Mouse (Mus musculus): ENCODE results near the gene Olfr322. TPM values are rescaled to one million over a fixed set of nuclear protein-coding genes. Genes with fewer than 3 reads are reported as not detected.
A peak's percentile ranks its signal among the peaks of the same experiment; 100 is the strongest.

Gene Olfr322
- polyA plus RNA-seq (2016; fragmentation: Nextera tagmentation; extraction: Ambion mirVana): not detected in 2 replicates

- no peaks in the 10 kb centered on the region for H3K36me3 ChIP-seq (replicated peaks)
- WGBS: 90% methylated on average over 4 of the region's 4 CpGs
- H3K4me1 ChIP-seq: no peaks in the 10 kb centered on the region
- no peak within 1 kb of the TSS for H3K4me3 ChIP-seq (replicated peaks)
- H3K27me3 ChIP-seq: no peaks in the 10 kb centered on the region
- H3K9me3 ChIP-seq: no peaks in the 10 kb centered on the region
- H3K4me2 ChIP-seq: no peak within 1 kb of the TSS
- H3K9ac ChIP-seq: no peak within 1 kb of the TSS
- ATAC-seq (ENCODE audit: low FRiP score): no peak
- no peak within 1 kb of the TSS for H3K27ac ChIP-seq
Measured at GRCm38 (mm10) chr11:58658596-58658995, at the start of gene Olfr322. Gene Olfr322, plus strand, starts transcription at chr11:58658782.

- no peaks in the 10 kb centered on the region for H3K4me1 ChIP-seq
- WGBS: 85% methylated on average over 3 of the region's 3 CpGs
- no peak for ATAC-seq (ENCODE audit: low FRiP score)
- 0 out of 2 replicates have a peak, but pooled peaks cover 5% of the 10 kb centered on the region for H3K27me3 ChIP-seq
- H3K4me2 ChIP-seq: no peak overlapping the region
- no peak overlapping the region for H3K27ac ChIP-seq
- no peak overlapping the region for H3K4me3 ChIP-seq (replicated peaks)
- H3K9me3 ChIP-seq: no peaks in the 10 kb centered on the region
- no peak overlapping the region for H3K9ac ChIP-seq
- H3K36me3 ChIP-seq (replicated peaks): no peaks in the 10 kb centered on the region
Measured at GRCm38 (mm10) chr11:58613359-58613758, 45.2 kb upstream of the Olfr322 start.

GRCm38 (mm10) chr11:58614526-58614925 is 44.1 kb upstream of the Olfr322 start:
- H3K27ac ChIP-seq: no peak overlapping the region
- 0 out of 2 replicates have a peak, but pooled peaks cover 5% of the 10 kb centered on the region for H3K27me3 ChIP-seq
- no peaks in the 10 kb centered on the region for H3K4me1 ChIP-seq
- no peak for ATAC-seq (ENCODE audit: low FRiP score)
- H3K4me2 ChIP-seq: no peak overlapping the region
- H3K9ac ChIP-seq: no peak overlapping the region
- H3K36me3 ChIP-seq (replicated peaks): no peaks in the 10 kb centered on the region
- no peak overlapping the region for H3K4me3 ChIP-seq (replicated peaks)
- no peaks in the 10 kb centered on the region for H3K9me3 ChIP-seq

- no peaks in the 10 kb centered on the region for H3K9me3 ChIP-seq
- no peak within 1 kb of the TSS for H3K27ac ChIP-seq
- no peaks in the 10 kb centered on the region for H3K4me1 ChIP-seq
- H3K27me3 ChIP-seq: 0 out of 2 replicates have a peak, but pooled peaks cover 5% of the 10 kb centered on the region
- H3K4me2 ChIP-seq: no peak within 1 kb of the TSS
- 91% methylated on average over 4 of the region's 4 CpGs for WGBS
- H3K36me3 ChIP-seq (replicated peaks): no peaks in the 10 kb centered on the region
- no peak within 1 kb of the TSS for H3K9ac ChIP-seq
- H3K4me3 ChIP-seq (replicated peaks): no peak within 1 kb of the TSS
- no peak for ATAC-seq (ENCODE audit: low FRiP score)
Measured at GRCm38 (mm10) chr11:58615975-58616374, 42.6 kb upstream of the Olfr322 start, which contains the start of gene 2210407C18Rik. Gene 2210407C18Rik, minus strand, starts transcription at chr11:58616075.

- Histone ChIP-seq H3K27ac (no peak overlapping the region), H3K36me3 (replicated peaks) (no peaks in the 10 kb centered on the region), H3K9me3 (no peaks in the 10 kb centered on the region), H3K4me2 (no peak overlapping the region), H3K27me3 (0 out of 2 replicates have a peak, but pooled peaks cover 5% of the 10 kb centered on the region), H3K4me3 (replicated peaks) (no peak overlapping the region), H3K9ac (no peak overlapping the region), H3K4me1 (no peaks in the 10 kb centered on the region)
- no peak for ATAC-seq (ENCODE audit: low FRiP score)
- WGBS: 71% methylated on average over 3 of the region's 3 CpGs
Measured at GRCm38 (mm10) chr11:58618369-58618768, 40.2 kb upstream of the Olfr322 start.

- H3K36me3 ChIP-seq (replicated peaks): no peaks in the 10 kb centered on the region
Measured at GRCm38 (mm10) chr11:58618793-58619192, 39.8 kb upstream of the Olfr322 start.

GRCm38 (mm10) chr11:58626146-58626545 is 32.4 kb upstream of the Olfr322 start:
- no peaks in the 10 kb centered on the region for H3K36me3 ChIP-seq (replicated peaks)
- no peak for ATAC-seq (ENCODE audit: low FRiP score)
- H3K9ac ChIP-seq: no peak overlapping the region
- H3K27me3 ChIP-seq: no peaks in the 10 kb centered on the region
- H3K4me2 ChIP-seq: no peak overlapping the region
- no peaks in the 10 kb centered on the region for H3K4me1 ChIP-seq
- no peak overlapping the region for H3K27ac ChIP-seq
- H3K4me3 ChIP-seq (replicated peaks): no peak overlapping the region
- H3K9me3 ChIP-seq: no peaks in the 10 kb centered on the region
- WGBS: 47% methylated on average over 4 of the region's 4 CpGs

More at GRCm38 (mm10) chr11:58618793-58619192, 39.8 kb upstream of the Olfr322 start:
- no peak overlapping the region for H3K4me3 ChIP-seq (replicated peaks)
- WGBS: 62% methylated on average over 6 of the region's 6 CpGs
- ATAC-seq (ENCODE audit: low FRiP score): no peak
- no peak overlapping the region for H3K4me2 ChIP-seq
- H3K9me3 ChIP-seq: no peaks in the 10 kb centered on the region
- H3K4me1 ChIP-seq: no peaks in the 10 kb centered on the region
- H3K9ac ChIP-seq: no peak overlapping the region
- no peak overlapping the region for H3K27ac ChIP-seq
- 0 out of 2 replicates have a peak, but pooled peaks cover 5% of the 10 kb centered on the region for H3K27me3 ChIP-seq

- Histone ChIP-seq H3K4me2 (no peak within 1 kb of the TSS), H3K36me3 (replicated peaks) (no peaks in the 10 kb centered on the region), H3K4me1 (no peaks in the 10 kb centered on the region), H3K9me3 (no peaks in the 10 kb centered on the region), H3K27ac (no peak within 1 kb of the TSS), H3K27me3 (no peaks in the 10 kb centered on the region), H3K9ac (no peak within 1 kb of the TSS), H3K4me3 (replicated peaks) (no peak within 1 kb of the TSS)
- 85% methylated on average over 5 of the region's 5 CpGs for WGBS
- ATAC-seq (ENCODE audit: low FRiP score): no peak
Measured at GRCm38 (mm10) chr11:58630401-58630800, 28.2 kb upstream of the Olfr322 start, which contains the start of gene Olfr323. Gene Olfr323, minus strand, starts transcription at chr11:58630501.

GRCm38 (mm10) chr11:58634878-58635277 is 23.7 kb upstream of the Olfr322 start:
- no peak overlapping the region for H3K4me3 ChIP-seq (replicated peaks)
- no peaks in the 10 kb centered on the region for H3K36me3 ChIP-seq (replicated peaks)
- no peaks in the 10 kb centered on the region for H3K4me1 ChIP-seq
- 64% methylated on average over 4 of the region's 4 CpGs for WGBS
- no peaks in the 10 kb centered on the region for H3K9me3 ChIP-seq
- H3K4me2 ChIP-seq: no peak overlapping the region
- H3K27me3 ChIP-seq: peaks cover 15% of the 10 kb centered on the region; the same call in 1 of the 2 replicates
- H3K9ac ChIP-seq: no peak overlapping the region
- H3K27ac ChIP-seq: no peak overlapping the region
- ATAC-seq (ENCODE audit: low FRiP score): no peak

GRCm38 (mm10) chr11:58636376-58636977 is 22.1 kb upstream of the Olfr322 start:
- no peak overlapping the region for H3K9ac ChIP-seq
- ATAC-seq (ENCODE audit: low FRiP score): no peak
- H3K4me2 ChIP-seq: no peak overlapping the region
- H3K36me3 ChIP-seq (replicated peaks): no peaks in the 10 kb centered on the region
- no peak overlapping the region for H3K27ac ChIP-seq
- H3K27me3 ChIP-seq: peaks cover 27% of the 10 kb centered on the region
- H3K4me1 ChIP-seq: peaks cover 10% of the 10 kb centered on the region
- H3K4me3 ChIP-seq (replicated peaks): no peak overlapping the region
- WGBS: 27% methylated on average over 4 of the region's 4 CpGs
- H3K9me3 ChIP-seq: no peaks in the 10 kb centered on the region

- no peaks in the 10 kb centered on the region for H3K36me3 ChIP-seq (replicated peaks)
- H3K27ac ChIP-seq: no peak overlapping the region
- H3K9me3 ChIP-seq: no peaks in the 10 kb centered on the region
- H3K9ac ChIP-seq: no peak overlapping the region
- H3K4me1 ChIP-seq: peaks cover 10% of the 10 kb centered on the region
- ATAC-seq (ENCODE audit: low FRiP score): no peak
- no peak overlapping the region for H3K4me3 ChIP-seq (replicated peaks)
- WGBS: 71% methylated on average over 7 of the region's 7 CpGs
- H3K4me2 ChIP-seq: no peak overlapping the region
- peaks cover 34% of the 10 kb centered on the region for H3K27me3 ChIP-seq
Measured at GRCm38 (mm10) chr11:58638176-58638701, 20.3 kb upstream of the Olfr322 start.

GRCm38 (mm10) chr11:58640272-58640867 is 18.2 kb upstream of the Olfr322 start, which contains the start of gene Trim58:
Gene Trim58, plus strand, starts transcription at chr11:58640465.
- Histone ChIP-seq H3K27ac (0 out of 2 replicates have a peak within 1 kb of the TSS, but pooled peaks have one; percentile 4), H3K27me3 (peaks cover 34% of the 10 kb centered on the region), H3K9me3 (no peaks in the 10 kb centered on the region), H3K36me3 (replicated peaks) (no peaks in the 10 kb centered on the region), H3K9ac (peak within 1 kb of the TSS; percentile 52), H3K4me1 (peaks cover 10% of the 10 kb centered on the region), H3K4me2 (peak within 1 kb of the TSS; percentile 73), H3K4me3 (replicated peaks) (peak within 1 kb of the TSS; percentile 42)
- 3% methylated on average over 34 of the region's 34 CpGs for WGBS
- no peak for ATAC-seq (ENCODE audit: low FRiP score)
